Mouse (Mus musculus) midbrain, embryonic 13.5 days (tissue): Measurements from ENCODE around the gene Gpatch1. TPM values are rescaled to one million over a fixed set of nuclear protein-coding genes. Genes with fewer than 3 reads are reported as not detected.
A peak's percentile ranks its signal among the peaks of the same experiment; 100 is the strongest.
"Not testable (repeated sequence)": the region's sequence is repeated elsewhere in the genome, so short reads cannot be mapped to it uniquely, and the experiment has no call there.

Source experiments
- ATAC-seq: fragments of 200-750 bp; cut with Nextera tagmentation; 2 replicates; pipeline ENCODE4 v1.8.0; 2017; ENCODE audit warnings: mild to moderate bottlenecking, moderate TSS enrichment, moderate library complexity
- H3K27ac ChIP-seq: fragments of 300-500 bp; sonication (generic); 2 replicates; pipeline ENCODE4 v1.5.1; 2015; ENCODE audit warnings: inconsistent platforms, mild to moderate bottlenecking, moderate library complexity
- H3K27me3 ChIP-seq: fragments of 300-500 bp; sonication (generic); 2 replicates; pipeline ENCODE4 v1.6.1; 2015; ENCODE audit warnings: mild to moderate bottlenecking, inconsistent platforms
- H3K36me3 ChIP-seq: fragments of 300-500 bp; sonication (generic); 2 replicates; pipeline ENCODE4 v1.6.1; 2015; ENCODE audit warnings: mild to moderate bottlenecking, inconsistent platforms
- H3K4me1 ChIP-seq: fragments of 300-500 bp; sonication (generic); replicated peaks from 2 replicates; pipeline ENCODE4 v1.6.1; 2015; ENCODE audit warnings: inconsistent platforms
- H3K4me2 ChIP-seq: fragments of 300-500 bp; sonication (generic); replicated peaks from 2 replicates; pipeline ENCODE4 v1.6.1; 2015; ENCODE audit warnings: moderate library complexity, mild to moderate bottlenecking, inconsistent platforms
- H3K4me3 ChIP-seq: fragments of 300-500 bp; sonication (generic); replicated peaks from 2 replicates; pipeline ENCODE4 v1.5.1; 2015; ENCODE audit warnings: mild to moderate bottlenecking, inconsistent platforms
- H3K9ac ChIP-seq: fragments of 300-500 bp; sonication (generic); replicated peaks from 2 replicates; pipeline ENCODE4 v1.6.1; 2015; ENCODE audit warnings: mild to moderate bottlenecking, inconsistent platforms
- H3K9me3 ChIP-seq: fragments of 300-500 bp; sonication (generic); 2 replicates; pipeline ENCODE4 v1.6.1; 2016; ENCODE audit warnings: mild to moderate bottlenecking, inconsistent platforms
- WGBS: fragments of 180-500 bp; shearing (Covaris S2); methylation state at CpG from one replicate; pipeline ENCODE4 v1.1.7; 2015; 5-methylcytosine and 5-hydroxymethylcytosine counted together
- polyA plus RNA-seq: library from polyadenylated mRNA; unstranded; fragments of >200 nt; fragmentation: Nextera tagmentation; extraction: Ambion mirVana; gene quantifications from 2 replicates; pipeline ENCODE4 v1.2.1, GENCODE M21; 2015

Gpatch1 gene
- polyA plus RNA-seq, 1 experiment from 2014 or later: 21.4 TPM

DNA sequence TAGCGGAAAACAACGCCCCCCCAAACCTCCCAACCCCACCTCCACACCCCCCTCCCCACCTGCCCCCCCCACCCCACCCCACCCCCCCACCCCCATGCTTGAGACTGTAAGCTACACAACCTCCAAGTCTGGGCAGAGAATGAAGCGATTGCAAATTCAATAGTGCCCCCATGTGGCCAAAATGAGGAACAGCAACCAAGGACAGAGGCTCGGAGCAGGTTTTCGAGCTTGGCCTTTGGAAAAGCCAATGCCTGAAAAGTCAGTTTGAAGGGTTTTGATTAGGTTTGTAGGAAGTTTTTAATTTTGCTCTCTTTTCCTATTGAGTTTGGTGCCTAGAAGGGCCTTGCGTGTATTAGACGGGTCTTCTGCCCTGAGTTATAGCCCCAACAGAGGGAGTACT, 53.5 kb downstream of the Gpatch1 start:
- peaks cover 8% of the 10 kb centered on the region for H3K4me1 ChIP-seq
- no peaks in the 10 kb centered on the region for H3K36me3 ChIP-seq
- H3K4me2 ChIP-seq: no peak overlapping the region
- H3K9ac ChIP-seq: no peak overlapping the region
- no peak overlapping the region for H3K4me3 ChIP-seq
- WGBS: 10% methylated on average over 7 of the region's 7 CpGs
- ATAC-seq: no peak
- no peaks in the 10 kb centered on the region for H3K27me3 ChIP-seq
- H3K27ac ChIP-seq: no peak overlapping the region
- no peaks in the 10 kb centered on the region for H3K9me3 ChIP-seq

DNA sequence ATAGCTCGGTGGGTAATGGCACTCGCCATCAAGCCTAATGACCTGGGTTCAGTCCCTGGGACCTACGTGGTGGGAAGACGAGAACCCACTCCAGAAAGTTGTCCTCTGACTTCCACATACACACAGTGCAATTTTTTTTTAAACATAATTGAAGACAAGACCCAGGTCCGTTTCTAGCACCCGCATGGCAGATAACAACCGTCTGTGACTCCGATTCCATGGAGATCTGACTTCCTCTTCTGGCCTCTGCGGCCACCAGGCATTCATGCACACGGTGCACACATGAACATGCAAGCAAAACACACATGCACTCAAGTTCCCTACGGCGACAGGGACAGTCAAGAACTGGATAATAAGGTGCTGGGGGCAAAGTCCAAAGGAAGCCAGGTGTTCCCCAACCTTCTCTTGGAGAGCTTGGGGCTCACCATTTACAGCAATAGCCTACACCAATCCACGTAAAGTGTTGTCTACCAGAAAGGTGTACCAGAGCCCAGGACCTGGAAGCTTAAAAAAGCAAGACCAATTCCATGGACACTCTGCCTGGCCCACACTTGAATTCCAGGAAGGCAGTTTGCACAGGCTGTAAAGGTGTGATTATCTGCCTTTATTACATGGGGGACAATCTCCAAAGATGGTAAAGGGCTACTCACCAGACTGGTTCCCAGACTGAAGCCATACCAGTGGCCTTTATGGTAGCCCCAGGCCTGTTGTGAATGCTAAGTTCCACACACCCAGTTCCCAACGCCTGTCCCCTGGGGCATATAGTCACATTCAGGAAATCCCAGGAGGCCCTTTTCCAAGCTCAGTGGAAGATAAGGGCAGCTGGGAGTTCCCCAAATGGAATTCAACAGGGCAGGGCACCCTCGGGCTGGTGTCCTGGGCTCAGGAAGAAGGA, 54.4 kb downstream of the Gpatch1 start:
- H3K4me1 ChIP-seq: no peaks in the 10 kb centered on the region
- H3K9ac ChIP-seq: no peak overlapping the region
- H3K27ac ChIP-seq: no peak overlapping the region
- H3K9me3 ChIP-seq: no peaks in the 10 kb centered on the region
- ATAC-seq: no peak
- WGBS: 86% methylated on average over 15 of the region's 15 CpGs
- H3K36me3 ChIP-seq: no peaks in the 10 kb centered on the region
- no peak overlapping the region for H3K4me3 ChIP-seq
- no peaks in the 10 kb centered on the region for H3K27me3 ChIP-seq
- no peak overlapping the region for H3K4me2 ChIP-seq

DNA sequence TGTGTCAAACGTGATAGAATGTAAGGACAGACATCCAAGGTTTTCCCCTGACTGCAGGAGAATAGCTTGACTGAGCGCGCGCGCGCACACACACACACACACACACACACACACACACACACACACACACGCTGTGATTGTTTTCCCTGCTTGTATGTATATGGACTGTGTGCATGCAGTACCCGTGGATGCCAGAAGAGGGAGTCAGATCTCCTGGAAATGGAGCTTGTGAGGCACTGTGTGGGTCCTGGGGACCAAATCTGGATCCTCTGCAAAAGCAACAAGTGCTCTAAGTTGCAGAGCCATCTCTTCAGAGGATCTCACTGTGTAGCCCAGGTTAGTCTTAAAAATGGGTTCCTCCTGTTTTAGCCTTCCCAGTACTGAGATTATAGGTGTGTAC, 58.9 kb downstream of the Gpatch1 start:
- ATAC-seq: no peak
- H3K4me1 ChIP-seq: no peaks in the 10 kb centered on the region
- WGBS: 90% methylated on average over 8 of the region's 8 CpGs

DNA sequence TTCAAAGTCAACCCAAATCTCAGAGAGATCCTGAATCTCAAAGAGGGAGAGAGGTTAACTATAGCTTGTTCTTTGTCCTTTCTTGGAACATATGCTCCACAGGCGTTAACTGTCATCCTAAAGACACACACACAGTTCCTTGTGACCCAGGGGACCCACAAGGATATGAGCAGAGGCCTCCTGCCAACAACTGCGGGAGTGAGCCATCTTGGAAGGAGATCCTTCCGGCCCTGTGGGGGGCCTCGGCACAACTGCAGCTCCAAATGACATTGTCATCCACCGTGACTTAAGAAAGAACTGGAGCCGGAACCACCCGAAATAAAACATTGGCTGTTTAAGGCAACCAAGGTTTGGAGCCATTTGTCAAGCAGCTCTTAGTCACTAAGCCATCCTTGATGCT, 59.9 kb downstream of the Gpatch1 start:
- WGBS: 65% methylated on average over 7 of the region's 7 CpGs
- Histone ChIP-seq H3K9me3 (no peaks in the 10 kb centered on the region), H3K4me3 (no peak overlapping the region), H3K27ac (no peak overlapping the region), H3K9ac (no peak overlapping the region), H3K27me3 (no peaks in the 10 kb centered on the region), H3K4me1 (no peaks in the 10 kb centered on the region), H3K4me2 (no peak overlapping the region), H3K36me3 (no peaks in the 10 kb centered on the region)
- ATAC-seq: no peak

More for the DNA sequence above, 58.9 kb downstream of the Gpatch1 start:
- no peak overlapping the region for H3K4me2 ChIP-seq
- no peak overlapping the region for H3K27ac ChIP-seq
- no peak overlapping the region for H3K4me3 ChIP-seq
- no peaks in the 10 kb centered on the region for H3K9me3 ChIP-seq
- H3K27me3 ChIP-seq: no peaks in the 10 kb centered on the region
- no peak overlapping the region for H3K9ac ChIP-seq
- no peaks in the 10 kb centered on the region for H3K36me3 ChIP-seq

DNA sequence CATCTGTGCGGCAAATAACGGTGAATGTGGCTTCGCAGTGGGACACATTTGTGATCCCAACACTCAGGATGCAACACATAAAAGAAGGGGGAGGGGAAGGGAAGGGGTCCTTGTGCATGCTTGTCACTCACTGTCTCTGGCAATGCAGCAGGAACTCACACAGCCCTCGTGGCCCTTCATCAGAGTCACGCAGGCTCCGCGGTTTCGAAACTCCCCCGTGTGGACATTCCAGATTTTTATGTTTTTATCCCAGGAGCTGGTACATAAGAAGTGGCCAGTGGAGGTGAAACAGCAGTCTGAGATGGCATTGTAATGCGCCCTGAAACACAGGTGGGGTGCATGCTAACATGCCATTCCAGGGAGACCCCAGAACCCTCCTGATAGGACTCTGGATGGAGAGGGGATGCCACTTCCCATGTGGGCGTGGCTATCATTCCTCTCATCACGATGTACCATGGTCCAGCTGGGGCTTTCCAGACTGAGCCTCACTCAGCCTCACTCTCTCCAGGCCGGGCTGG, 66.1 kb downstream of the Gpatch1 start:
- Histone ChIP-seq H3K4me1 (peaks cover 3% of the 10 kb centered on the region; the same call in 1 of the 2 replicates), H3K36me3 (no peaks in the 10 kb centered on the region), H3K4me3 (peak overlapping the region; percentile 17), H3K9me3 (no peaks in the 10 kb centered on the region), H3K27ac (no peak overlapping the region), H3K4me2 (peak overlapping the region; percentile 40), H3K9ac (peak overlapping the region; percentile 28; the same call in 1 of the 2 replicates), H3K27me3 (no peaks in the 10 kb centered on the region)
- peak; percentile 89 for ATAC-seq
- WGBS: 6% methylated on average over 13 of the region's 13 CpGs

DNA sequence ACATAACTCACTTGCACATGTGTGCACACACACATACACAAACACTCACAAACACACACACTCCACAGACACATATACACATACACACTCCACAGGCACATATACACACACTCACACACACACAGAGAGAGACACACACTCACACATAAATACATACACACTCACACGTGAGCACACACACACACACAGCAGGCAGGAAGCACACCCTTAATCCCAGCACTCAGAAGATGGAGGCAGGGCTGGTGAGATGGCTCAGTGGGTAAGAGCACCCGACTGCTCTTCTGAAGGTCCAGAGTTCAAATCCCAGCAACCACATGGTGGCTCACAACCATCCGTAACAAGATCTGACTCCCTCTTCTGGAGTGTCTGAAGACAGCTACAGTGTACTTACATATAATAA, 80.3 kb downstream of the Gpatch1 start:
- H3K4me1 ChIP-seq: peaks cover 12% of the 10 kb centered on the region
- H3K27me3 ChIP-seq, H3K4me3 ChIP-seq, H3K9me3 ChIP-seq, H3K27ac ChIP-seq, ATAC-seq, H3K36me3 ChIP-seq, H3K9ac ChIP-seq, H3K4me2 ChIP-seq: not testable (repeated sequence)
- WGBS: 59% methylated on average over 2 of the region's 3 CpGs

DNA sequence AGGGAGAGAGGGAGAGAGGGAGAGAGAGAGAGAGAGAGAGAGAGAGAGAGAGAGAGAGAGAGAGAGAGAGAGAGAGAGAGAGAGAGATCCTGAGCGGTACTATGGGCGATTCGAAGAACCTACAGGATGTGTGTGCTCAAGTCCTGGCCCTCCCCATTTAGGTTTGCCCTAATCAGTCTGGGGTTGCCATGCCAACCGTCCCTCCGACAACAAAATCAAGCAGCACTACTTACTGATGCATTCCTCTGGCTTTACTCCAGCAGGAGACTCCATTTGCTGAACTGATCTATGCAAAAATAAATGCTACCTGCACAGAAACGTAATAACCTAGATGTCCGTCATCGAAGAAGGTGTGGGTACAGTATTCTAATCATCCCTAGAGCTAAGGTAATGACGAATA, 82.9 kb downstream of the Gpatch1 start:
- peak; percentile 84 for ATAC-seq
- peak overlapping the region; percentile 51 for H3K4me3 ChIP-seq
- H3K4me1 ChIP-seq: peaks cover 12% of the 10 kb centered on the region
- peak overlapping the region; percentile 57 for H3K9ac ChIP-seq
- peaks cover 5% of the 10 kb centered on the region; the same call in 1 of the 2 replicates for H3K9me3 ChIP-seq
- 16% methylated on average over 9 of the region's 9 CpGs for WGBS
- no peaks in the 10 kb centered on the region for H3K36me3 ChIP-seq
- H3K4me2 ChIP-seq: peak overlapping the region; percentile 58
- H3K27me3 ChIP-seq: no peaks in the 10 kb centered on the region
- H3K27ac ChIP-seq: peak overlapping the region; percentile 83

DNA sequence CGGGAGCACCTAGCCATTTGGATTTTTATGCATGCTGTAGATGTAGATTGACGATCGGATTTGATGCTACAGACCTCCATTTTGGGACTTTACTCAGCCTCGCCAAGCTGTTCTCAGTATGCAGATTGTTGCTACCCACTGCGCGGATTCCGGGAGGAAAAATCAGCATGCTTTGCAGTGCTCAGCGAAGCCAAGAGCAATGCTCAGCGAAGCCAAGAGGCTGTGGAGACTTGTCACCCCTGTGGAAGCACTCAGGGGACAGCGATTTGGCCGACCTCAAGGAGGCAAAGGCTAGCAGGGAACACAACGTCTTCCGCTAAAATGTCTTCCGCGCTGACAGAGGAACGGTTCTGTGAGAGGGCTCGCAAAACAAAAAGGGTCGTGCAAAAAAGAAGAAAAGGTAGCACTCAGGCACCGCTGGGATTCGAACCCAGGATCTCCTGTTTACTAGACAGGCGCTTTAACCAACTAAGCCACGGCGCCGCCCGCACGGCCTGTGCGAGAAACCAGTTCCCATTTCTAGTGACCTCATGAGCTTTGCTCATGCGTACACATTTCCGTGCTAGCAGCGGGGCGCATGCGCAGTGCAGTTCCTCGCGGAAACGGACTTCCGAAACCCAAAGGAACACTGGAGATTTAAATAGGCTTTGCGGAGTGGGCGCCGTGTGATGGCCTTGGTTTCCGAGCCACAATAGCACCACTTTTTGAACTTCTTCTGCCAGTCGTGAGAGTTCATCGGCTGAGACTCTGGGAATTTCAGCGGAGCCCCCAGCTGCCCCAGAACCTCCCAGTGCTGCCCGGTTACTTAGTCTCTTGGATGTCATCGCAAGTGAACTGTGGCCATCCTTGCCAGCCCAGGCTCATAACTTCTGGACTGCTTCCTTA, 83.6 kb downstream of the Gpatch1 start:
- Histone ChIP-seq H3K4me1 (peaks cover 12% of the 10 kb centered on the region), H3K27me3 (no peaks in the 10 kb centered on the region), H3K27ac (peak overlapping the region; percentile 89), H3K36me3 (no peaks in the 10 kb centered on the region), H3K4me3 (peak overlapping the region; percentile 51), H3K9ac (peak overlapping the region; percentile 61), H3K4me2 (peak overlapping the region; percentile 58), H3K9me3 (peaks cover 5% of the 10 kb centered on the region; the same call in 1 of the 2 replicates)
- under 1% methylated on average over 45 of the region's 45 CpGs for WGBS
- peak; percentile 91 for ATAC-seq

DNA sequence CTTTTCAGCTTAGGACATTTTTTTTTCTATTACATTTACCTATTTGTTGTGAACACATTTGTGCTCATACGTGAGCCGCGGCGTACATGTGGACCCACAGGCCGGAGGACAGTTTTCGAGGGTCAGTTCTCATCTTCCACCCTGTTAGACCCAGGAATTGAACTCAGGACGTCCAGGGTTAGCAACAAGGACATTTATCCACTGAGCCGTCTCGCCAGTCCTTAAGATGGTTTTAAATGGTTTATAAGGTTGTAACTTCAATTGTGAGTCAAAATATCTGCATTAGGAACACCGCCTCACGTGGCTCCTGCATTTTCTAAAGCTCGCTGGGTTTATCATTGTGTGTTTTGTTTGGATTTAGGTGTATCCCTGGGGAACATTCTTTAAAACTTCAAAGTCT, 84.4 kb downstream of the Gpatch1 start:
- no peaks in the 10 kb centered on the region for H3K36me3 ChIP-seq
- H3K9ac ChIP-seq: peak overlapping the region; percentile 55
- WGBS: 39% methylated on average over 12 of the region's 12 CpGs
- ATAC-seq: no peak
- H3K4me3 ChIP-seq: peak overlapping the region; percentile 51
- peaks cover 12% of the 10 kb centered on the region for H3K4me1 ChIP-seq
- peaks cover 5% of the 10 kb centered on the region; the same call in 1 of the 2 replicates for H3K9me3 ChIP-seq
- H3K27me3 ChIP-seq: no peaks in the 10 kb centered on the region
- peak overlapping the region; percentile 50 for H3K4me2 ChIP-seq
- H3K27ac ChIP-seq: peak overlapping the region; percentile 89

DNA sequence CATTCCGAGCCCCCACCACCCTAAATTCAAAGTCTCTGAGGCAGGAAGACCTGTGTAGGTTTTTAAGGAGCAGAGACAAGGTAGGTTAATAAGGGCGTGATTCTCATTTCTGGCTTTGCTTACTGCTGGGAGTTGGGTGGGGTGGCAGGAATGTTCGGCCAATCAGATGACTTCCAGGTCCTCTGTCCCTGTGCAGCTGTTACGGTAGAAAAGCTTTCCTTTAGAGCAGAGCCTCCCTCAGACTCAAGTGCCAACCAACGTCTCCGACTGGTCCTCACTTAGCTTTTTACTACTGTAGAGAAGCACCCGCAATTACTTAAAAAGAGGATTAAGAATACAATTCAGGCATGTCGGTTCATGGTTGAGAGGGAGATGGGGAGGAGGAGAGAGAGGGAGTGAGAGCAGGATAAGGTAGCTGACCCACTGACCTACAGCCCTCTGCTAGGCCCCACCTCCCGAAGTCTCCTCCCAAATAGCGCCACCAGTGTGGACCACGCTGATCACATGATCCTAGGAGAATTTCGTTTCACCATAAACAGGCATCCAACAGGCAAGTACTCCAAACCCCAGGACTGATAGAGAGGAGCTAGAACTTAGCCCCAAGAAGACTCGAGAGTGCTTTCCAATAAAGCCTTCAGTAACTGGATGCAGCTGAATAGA, 85.3 kb downstream of the Gpatch1 start:
- no peak for ATAC-seq
- Histone ChIP-seq H3K4me1 (peaks cover 12% of the 10 kb centered on the region), H3K9ac (no peak overlapping the region), H3K9me3 (peaks cover 5% of the 10 kb centered on the region; the same call in 1 of the 2 replicates), H3K27me3 (no peaks in the 10 kb centered on the region), H3K36me3 (no peaks in the 10 kb centered on the region), H3K4me3 (no peak overlapping the region), H3K27ac (no peak overlapping the region), H3K4me2 (no peak overlapping the region)
- 33% methylated on average over 13 of the region's 13 CpGs for WGBS

DNA sequence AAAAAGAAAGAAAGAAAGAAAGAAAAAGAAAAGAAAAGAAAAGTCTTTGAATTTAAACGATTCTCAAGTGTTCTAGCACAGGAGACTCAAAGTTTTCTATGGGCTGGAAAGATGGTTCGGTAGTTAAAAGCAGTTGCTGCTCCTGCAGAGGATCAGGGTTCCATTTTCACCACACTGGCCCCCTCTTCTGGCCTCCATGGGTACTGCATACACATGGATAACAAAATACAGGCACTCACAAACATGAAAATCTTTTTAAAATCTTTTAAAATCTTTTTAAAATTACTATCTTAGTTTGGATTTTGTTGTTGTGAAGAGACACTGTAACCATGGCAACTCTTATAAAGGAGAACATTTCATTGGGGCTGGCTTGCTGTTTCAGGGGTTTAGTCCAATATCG, 87.9 kb downstream of the Gpatch1 start:
- 71% methylated on average over 3 of the region's 3 CpGs for whole genome bisulfite sequencing
- H3K9me3 ChIP-seq: peaks cover 5% of the 10 kb centered on the region; the same call in 1 of the 2 replicates
- H3K4me2 ChIP-seq: no peak overlapping the region
- H3K9ac ChIP-seq: no peak overlapping the region
- no peak overlapping the region for H3K27ac ChIP-seq
- H3K36me3 ChIP-seq: no peaks in the 10 kb centered on the region
- no peaks in the 10 kb centered on the region for H3K27me3 ChIP-seq
- no peak overlapping the region for H3K4me3 ChIP-seq
- ATAC-seq: no peak
- H3K4me1 ChIP-seq: peaks cover 6% of the 10 kb centered on the region
